Mouse (Mus musculus) midbrain, postnatal 0 days (tissue): Measurements from ENCODE around the gene Ints1. TPM values are rescaled to one million over a fixed set of nuclear protein-coding genes. Genes with fewer than 3 reads are reported as not detected.
A peak's percentile ranks its signal among the peaks of the same experiment; 100 is the strongest.

Source experiments
- ATAC-seq: fragments of 200-750 bp; cut with Nextera tagmentation; 2 replicates; pipeline ENCODE4 v1.8.0; 2017; ENCODE audit warnings: moderate number of reproducible peaks, mild to moderate bottlenecking, moderate TSS enrichment, moderate library complexity; ENCODE audit not compliant: low FRiP score
- DNase-seq: peaks from one replicate; pipeline ENCODE4 v3.0.0-alpha.2; 2015; ENCODE audit warnings: low spot score
- H3K27ac ChIP-seq: fragments of 300-500 bp; sonication (generic); 2 replicates; pipeline ENCODE4 v1.5.1; 2014; ENCODE audit warnings: low read depth, mild to moderate bottlenecking, low read length, mixed read lengths
- H3K27me3 ChIP-seq: fragments of 300-500 bp; sonication (generic); 2 replicates; pipeline ENCODE4 v1.6.1; 2014; ENCODE audit warnings: low read length, control low read depth, mixed read lengths; ENCODE audit not compliant: insufficient read depth
- H3K36me3 ChIP-seq: fragments of 300-500 bp; sonication (generic); 2 replicates; pipeline ENCODE4 v1.6.1; 2014; ENCODE audit warnings: low read length, control low read depth, mixed read lengths; ENCODE audit not compliant: insufficient read depth
- H3K4me1 ChIP-seq: fragments of 300-500 bp; sonication (generic); 2 replicates; pipeline ENCODE4 v1.6.1; 2014; ENCODE audit warnings: mild to moderate bottlenecking, control low read depth, antibody characterized with exemption, low read length, mixed read lengths; ENCODE audit not compliant: insufficient read depth
- H3K4me2 ChIP-seq: fragments of 300-500 bp; sonication (generic); 2 replicates; pipeline ENCODE4 v1.6.1; 2014; ENCODE audit warnings: low read depth, mild to moderate bottlenecking, low read length, mixed read lengths; ENCODE audit not compliant: poor library complexity, severe bottlenecking
- H3K4me3 ChIP-seq: fragments of 300-500 bp; sonication (generic); 2 replicates; pipeline ENCODE4 v1.5.1; 2014; ENCODE audit warnings: low read depth, mild to moderate bottlenecking, low read length, moderate library complexity
- H3K9ac ChIP-seq: fragments of 300-500 bp; sonication (generic); replicated peaks from 2 replicates; pipeline ENCODE4 v1.6.1; 2014; ENCODE audit warnings: mild to moderate bottlenecking, low read length, moderate library complexity, mixed read lengths; ENCODE audit not compliant: poor library complexity, severe bottlenecking
- H3K9me3 ChIP-seq: fragments of 300-500 bp; sonication (generic); 2 replicates; pipeline ENCODE4 v1.6.1; 2016; ENCODE audit warnings: low read length, control low read depth
- CTCF ChIP-seq: IDR thresholded peaks from 2 replicates; pipeline ENCODE4 v1.5.1; 2016; ENCODE audit warnings: antibody characterized with exemption, mild to moderate bottlenecking
- WGBS: fragments of 180-500 bp; shearing (Covaris S2); extraction: QIAGEN DNeasy Blood & Tissue Kit; methylation state at CpG from one replicate; pipeline ENCODE4 v1.1.7; 2014; 5-methylcytosine and 5-hydroxymethylcytosine counted together
- polyA plus RNA-seq: library from polyadenylated mRNA; unstranded; fragments of >200 nt; fragmentation: Nextera tagmentation; extraction: Ambion mirVana; gene quantifications from 2 replicates; pipeline ENCODE4 v1.2.1, GENCODE M21; 2015
- total RNA-seq: library from RNA; depleted of rRNA; stranded (reverse); fragments of >200 nt; gene quantifications from 2 replicates; pipeline ENCODE4 v1.2.3, GENCODE M21; 2014

The Ints1 gene
- total and polyA plus RNA-seq, 2 experiments from 2014 or later, result 27.1 to 129 TPM

DNA sequence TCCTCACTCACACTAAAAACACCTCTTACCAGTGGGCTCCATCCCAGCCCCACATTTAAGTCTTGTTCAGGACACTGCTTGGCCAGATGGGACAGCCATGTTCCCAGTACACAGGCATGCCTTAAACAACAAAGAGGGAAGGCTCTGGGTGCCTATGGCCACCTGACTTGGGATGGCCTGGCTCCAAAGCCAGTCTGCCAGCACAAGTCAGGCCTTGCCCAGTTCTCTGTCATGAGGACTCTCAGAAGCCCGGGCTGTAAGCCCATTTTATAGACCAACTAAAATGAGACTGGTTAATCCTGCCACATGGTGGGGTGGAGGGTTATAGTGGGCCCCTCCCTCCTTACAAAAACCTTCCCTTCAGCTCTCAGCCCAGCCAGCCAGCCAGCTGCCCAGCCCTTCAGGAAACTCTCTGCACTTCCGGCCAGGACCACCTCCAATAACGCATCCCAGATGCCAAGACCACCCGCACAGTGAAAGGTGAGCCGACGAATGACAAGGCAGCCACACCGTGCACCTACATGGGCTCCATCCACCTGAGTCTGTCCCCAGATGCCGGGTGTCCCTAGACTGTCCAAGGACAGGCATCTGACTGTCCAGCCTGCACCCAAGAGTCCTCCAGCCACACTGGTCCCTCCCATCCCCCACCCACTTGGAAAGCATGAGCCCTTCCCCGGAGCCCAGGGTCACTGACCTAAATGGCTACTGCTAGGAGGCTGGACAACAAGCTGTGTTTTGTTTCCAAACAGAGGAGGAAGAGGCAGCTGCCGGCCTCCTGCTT is 50.9 kb downstream of the Ints1 start:
- Histone ChIP-seq H3K4me1 (no peaks in the 10 kb centered on the region), H3K9me3 (no peaks in the 10 kb centered on the region), H3K4me2 (no peak overlapping the region), H3K9ac (no peak overlapping the region), H3K27me3 (no peaks in the 10 kb centered on the region), H3K4me3 (no peak overlapping the region), H3K36me3 (no peaks in the 10 kb centered on the region; the same call in 1 of the 2 replicates), H3K27ac (no peak overlapping the region)
- WGBS, result 61% methylated on average over 10 of the region's 10 CpGs
- no peak for ATAC-seq
- peak; percentile 33 for DNase-seq
- TF ChIP-seq CTCF, result no peak

GRCm38 (mm10) chr5:139723113-139723512 is 52.4 kb downstream of the Ints1 start:
- H3K9ac ChIP-seq, result no peak overlapping the region
- H3K4me3 ChIP-seq, result no peak overlapping the region
- 83% methylated on average over 9 of the region's 9 CpGs for WGBS
- ATAC-seq, result no peak
- H3K27me3 ChIP-seq, result no peaks in the 10 kb centered on the region
- no peak overlapping the region for H3K27ac ChIP-seq
- no peak for TF ChIP-seq CTCF
- H3K4me2 ChIP-seq, result no peak overlapping the region
- no peaks in the 10 kb centered on the region for H3K4me1 ChIP-seq
- no peaks in the 10 kb centered on the region; the same call in 1 of the 2 replicates for H3K36me3 ChIP-seq
- no peaks in the 10 kb centered on the region for H3K9me3 ChIP-seq
- DNase-seq, result no peak

DNA sequence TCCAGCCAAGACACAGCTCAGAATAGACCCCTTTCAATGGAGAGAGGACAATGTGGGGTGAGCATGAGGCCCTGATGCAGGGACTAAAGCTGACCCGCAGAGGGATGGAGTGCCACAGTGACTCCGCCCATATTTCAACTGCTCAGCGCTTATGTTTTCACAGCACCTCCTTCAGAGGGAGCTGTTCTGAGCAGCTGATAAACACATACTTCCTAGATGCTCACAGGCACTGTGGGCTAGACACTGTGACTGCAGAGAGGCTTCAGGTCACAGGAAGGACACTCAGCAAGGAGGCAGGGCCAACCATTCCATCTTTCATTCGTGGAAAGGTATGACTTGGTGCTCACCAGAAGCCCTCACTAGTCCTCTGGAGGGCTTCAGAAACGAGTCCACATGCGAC is 52.8 kb downstream of the Ints1 start:
- no peaks in the 10 kb centered on the region for H3K27me3 ChIP-seq
- WGBS, result 79% methylated on average over 6 of the region's 6 CpGs
- H3K4me3 ChIP-seq, result no peak overlapping the region
- no peaks in the 10 kb centered on the region for H3K4me1 ChIP-seq
- peak; percentile 4; the same call in 1 of the 2 replicates for TF ChIP-seq CTCF
- DNase-seq (no peak), ATAC-seq (no peak)
- H3K36me3 ChIP-seq, result no peaks in the 10 kb centered on the region; the same call in 1 of the 2 replicates
- H3K9ac ChIP-seq, result no peak overlapping the region
- H3K27ac ChIP-seq, result no peak overlapping the region
- no peak overlapping the region for H3K4me2 ChIP-seq
- H3K9me3 ChIP-seq, result no peaks in the 10 kb centered on the region

GRCm38 (mm10) chr5:139718949-139719348 is 56.5 kb downstream of the Ints1 start:
- Histone ChIP-seq H3K9me3 (no peaks in the 10 kb centered on the region), H3K4me1 (no peaks in the 10 kb centered on the region), H3K4me3 (no peak overlapping the region), H3K27me3 (no peaks in the 10 kb centered on the region), H3K36me3 (peaks cover 7% of the 10 kb centered on the region; the same call in 1 of the 2 replicates), H3K9ac (no peak overlapping the region), H3K4me2 (no peak overlapping the region), H3K27ac (no peak overlapping the region)
- ATAC-seq (no peak), DNase-seq (no peak)
- 68% methylated on average over 7 of the region's 7 CpGs for WGBS
- no peak for TF ChIP-seq CTCF

GRCm38 (mm10) chr5:139718540-139718939 is 56.9 kb downstream of the Ints1 start:
- no peak overlapping the region for H3K4me3 ChIP-seq
- TF ChIP-seq CTCF, result no peak
- WGBS, result 51% methylated on average over 6 of the region's 6 CpGs
- H3K9ac ChIP-seq, result no peak overlapping the region
- no peak overlapping the region for H3K4me2 ChIP-seq
- H3K27ac ChIP-seq, result no peak overlapping the region
- H3K36me3 ChIP-seq, result peaks cover 7% of the 10 kb centered on the region; the same call in 1 of the 2 replicates
- no peaks in the 10 kb centered on the region for H3K27me3 ChIP-seq
- peak; percentile 24 for DNase-seq
- no peaks in the 10 kb centered on the region for H3K4me1 ChIP-seq
- no peak for ATAC-seq
- no peaks in the 10 kb centered on the region for H3K9me3 ChIP-seq

- Histone ChIP-seq H3K4me3 (no peak overlapping the region), H3K9me3 (no peaks in the 10 kb centered on the region), H3K4me1 (no peaks in the 10 kb centered on the region), H3K27ac (no peak overlapping the region), H3K27me3 (no peaks in the 10 kb centered on the region), H3K4me2 (no peak overlapping the region), H3K36me3 (peaks cover 8% of the 10 kb centered on the region; the same call in 1 of the 2 replicates), H3K9ac (no peak overlapping the region)
- DNase-seq, result peak; percentile 57
- TF ChIP-seq CTCF, result peak; percentile 79
- 100% methylated on average over 2 of the region's 2 CpGs for WGBS
- ATAC-seq, result no peak
Measured at GRCm38 (mm10) chr5:139717723-139718122, 57.8 kb downstream of the Ints1 start.
